Mouse (Mus musculus) cerebellum, adult 2 months (tissue): ENCODE results near the gene Gipc3. TPM values are rescaled to one million over a fixed set of nuclear protein-coding genes. Genes with fewer than 3 reads are reported as not detected.
A peak's percentile ranks its signal among the peaks of the same experiment; 100 is the strongest.

Experiments
- DNase-seq, 2 experiments: peaks; one replicate each; pipeline ENCODE4 v3.0.0; 2021
- H3K27ac ChIP-seq: fragments of 200-500 bp; 2 replicates; pipeline ENCODE4 v1.5.1; 2012; ENCODE audit warnings: low read length, control low read depth, inconsistent platforms; ENCODE audit not compliant: insufficient read depth
- H3K27me3 ChIP-seq: fragments of 200-500 bp; 2 replicates; pipeline ENCODE4 v1.6.1; 2012; ENCODE audit warnings: inconsistent platforms, mild to moderate bottlenecking, low read length, moderate library complexity; ENCODE audit not compliant: control insufficient read depth, insufficient read depth
- H3K4me1 ChIP-seq: fragments of 200-500 bp; 2 replicates; pipeline ENCODE4 v1.6.1; 2011; ENCODE audit warnings: low read length; ENCODE audit not compliant: control insufficient read depth, insufficient read depth
- H3K4me3 ChIP-seq: fragments of 200-500 bp; replicated peaks from 2 replicates; pipeline ENCODE3; 2011; ENCODE audit warnings: mild to moderate bottlenecking, low read depth, low read length, control low read depth; ENCODE audit not compliant: insufficient read depth
- CTCF ChIP-seq: fragments of 200-500 bp; IDR thresholded peaks from 2 replicates; pipeline ENCODE4 v1.5.1; 2011; ENCODE audit warnings: low read depth, mild to moderate bottlenecking, control low read depth, low read length, moderate library complexity, borderline replicate concordance; ENCODE audit not compliant: insufficient read depth
- POLR2A ChIP-seq: fragments of 200-500 bp; IDR thresholded peaks from 2 replicates; pipeline ENCODE4 v1.6.1; 2011; ENCODE audit warnings: low read length, control low read depth, borderline replicate concordance; ENCODE audit not compliant: insufficient read depth
- WGBS: fragments of 180-500 bp; shearing (Covaris S2); methylation state at CpG from one replicate; pipeline ENCODE4 v1.1.7; 2018; 5-methylcytosine and 5-hydroxymethylcytosine counted together
- polyA plus RNA-seq: library from polyadenylated mRNA; depleted of rRNA; stranded (reverse); fragments of >200 nt; gene quantifications from 2 replicates; pipeline ENCODE4 v1.2.3, GENCODE M21; 2012

Gene Gipc3
- polyA plus RNA-seq, 1 experiment, result 1.0 TPM

GRCm38 (mm10) chr10:81349961-81350350 lies 6.9 kb upstream of the Gipc3 start:
- no peak for DNase-seq
- 1% methylated on average over 29 of the region's 29 CpGs for WGBS
- Histone ChIP-seq H3K27ac (no peak overlapping the region), H3K27me3 (no peaks in the 10 kb centered on the region), H3K4me3 (peak overlapping the region; percentile 72), H3K4me1 (peaks cover 6% of the 10 kb centered on the region; the same call in 1 of the 2 replicates)
- TF ChIP-seq POLR2A (no peak), CTCF (no peak)

- DNase-seq, result no peak
- Histone ChIP-seq H3K27ac (no peak overlapping the region), H3K4me3 (no peak overlapping the region), H3K27me3 (no peaks in the 10 kb centered on the region), H3K4me1 (peaks cover 6% of the 10 kb centered on the region; the same call in 1 of the 2 replicates)
- WGBS, result 11% methylated on average over 12 of the region's 12 CpGs
- TF ChIP-seq POLR2A (no peak), CTCF (no peak)
These were observed 6.1 kb upstream of the Gipc3 start for GRCm38 (mm10) chr10:81349146-81349545.

GRCm38 (mm10) chr10:81346453-81347067 lies 3.5 kb upstream of the Gipc3 start:
- 28% methylated on average over 55 of the region's 55 CpGs for WGBS
- Histone ChIP-seq H3K4me1 (peaks cover 6% of the 10 kb centered on the region), H3K4me3 (no peak overlapping the region), H3K27ac (no peak overlapping the region), H3K27me3 (no peaks in the 10 kb centered on the region; the same call in 1 of the 2 replicates)
- no peak for DNase-seq
- no peak for TF ChIP-seq CTCF
- TF ChIP-seq POLR2A, result no peak

- H3K4me1 ChIP-seq, result peaks cover 6% of the 10 kb centered on the region
- no peak for DNase-seq
- TF ChIP-seq CTCF (no peak), POLR2A (no peak)
- WGBS, result 87% methylated on average over 4 of the region's 4 CpGs
- H3K27me3 ChIP-seq, result no peaks in the 10 kb centered on the region; the same call in 1 of the 2 replicates
- no peak overlapping the region for H3K4me3 ChIP-seq
- H3K27ac ChIP-seq, result no peak overlapping the region
These were observed 2.1 kb upstream of the Gipc3 start for GRCm38 (mm10) chr10:81345162-81345534.

GRCm38 (mm10) chr10:81344421-81345161 lies 1.5 kb upstream of the Gipc3 start:
- 37% methylated on average over 8 of the region's 8 CpGs for WGBS
- no peaks in the 10 kb centered on the region; the same call in 1 of the 2 replicates for H3K27me3 ChIP-seq
- DNase-seq, result no peak
- no peak overlapping the region for H3K27ac ChIP-seq
- H3K4me1 ChIP-seq, result peaks cover 3% of the 10 kb centered on the region
- TF ChIP-seq POLR2A (no peak), CTCF (peak; percentile 39; the same call in 1 of the 2 replicates)
- no peak overlapping the region for H3K4me3 ChIP-seq

- WGBS, result 34% methylated on average over 16 of the region's 16 CpGs
- Histone ChIP-seq H3K27me3 (no peaks in the 10 kb centered on the region; the same call in 1 of the 2 replicates), H3K27ac (no peak overlapping the region), H3K4me3 (no peak overlapping the region), H3K4me1 (no peaks in the 10 kb centered on the region; the same call in 1 of the 2 replicates)
- DNase-seq, result peak in 1 of 2 experiments; percentile 68
- peak; percentile 54; the same call in 1 of the 2 replicates for TF ChIP-seq CTCF
- TF ChIP-seq POLR2A, result no peak
These were observed 1.6 kb downstream of the Gipc3 start for GRCm38 (mm10) chr10:81341333-81341949.

GRCm38 (mm10) chr10:81340551-81341332 lies 2.3 kb downstream of the Gipc3 start:
- WGBS, result 41% methylated on average over 17 of the region's 17 CpGs
- Histone ChIP-seq H3K4me3 (no peak overlapping the region), H3K4me1 (no peaks in the 10 kb centered on the region; the same call in 1 of the 2 replicates), H3K27me3 (no peaks in the 10 kb centered on the region; the same call in 1 of the 2 replicates), H3K27ac (no peak overlapping the region)
- DNase-seq, result no peak
- TF ChIP-seq CTCF (no peak), POLR2A (no peak)
